Mouse (Mus musculus) hindbrain, embryonic 11.5 days (tissue): ENCODE data around the gene Aff3. TPM values are rescaled to one million over a fixed set of nuclear protein-coding genes. Genes with fewer than 3 reads are reported as not detected.

ENCODE experiments used
- ATAC-seq: fragments of 200-750 bp; cut with Nextera tagmentation; 2 replicates; pipeline ENCODE4 v1.8.0; 2017; ENCODE audit warnings: mild to moderate bottlenecking, moderate TSS enrichment, moderate library complexity; ENCODE audit not compliant: low FRiP score
- DNase-seq: peaks from one replicate; pipeline ENCODE4 v3.0.0-alpha.2; 2015; ENCODE audit warnings: low spot score
- H3K27ac ChIP-seq: fragments of 300-500 bp; sonication (generic); 2 replicates; pipeline ENCODE4 v1.5.1; 2014; ENCODE audit warnings: mild to moderate bottlenecking, low read depth, low read length
- H3K27me3 ChIP-seq: fragments of 300-500 bp; sonication (generic); 2 replicates; pipeline ENCODE4 v1.6.1; 2014; ENCODE audit warnings: mild to moderate bottlenecking, low read length, moderate library complexity, mixed read lengths; ENCODE audit not compliant: control insufficient read depth, insufficient read depth
- H3K36me3 ChIP-seq: fragments of 300-500 bp; sonication (generic); 2 replicates; pipeline ENCODE4 v1.6.1; 2014; ENCODE audit warnings: mild to moderate bottlenecking, low read length, moderate library complexity, mixed read lengths; ENCODE audit not compliant: control insufficient read depth, insufficient read depth
- H3K4me1 ChIP-seq: fragments of 300-500 bp; sonication (generic); replicated peaks from 2 replicates; pipeline ENCODE4 v1.6.1; 2014; ENCODE audit warnings: low read length, mixed read lengths; ENCODE audit not compliant: control insufficient read depth, insufficient read depth
- H3K4me2 ChIP-seq: fragments of 300-500 bp; sonication (generic); replicated peaks from 2 replicates; pipeline ENCODE4 v1.6.1; 2014; ENCODE audit warnings: mild to moderate bottlenecking, low read depth, low read length
- H3K4me3 ChIP-seq: fragments of 300-500 bp; sonication (generic); 2 replicates; pipeline ENCODE4 v1.5.1; 2014; ENCODE audit warnings: low read depth, low read length
- H3K9ac ChIP-seq: fragments of 300-500 bp; sonication (generic); 2 replicates; pipeline ENCODE4 v1.6.1; 2014; ENCODE audit warnings: low read depth, low read length
- H3K9me3 ChIP-seq: fragments of 300-500 bp; sonication (generic); 2 replicates; pipeline ENCODE4 v1.6.1; 2016; ENCODE audit warnings: low read length; ENCODE audit not compliant: control insufficient read depth
- WGBS: fragments of 180-500 bp; shearing (Covaris S2); extraction: QIAGEN DNeasy Blood & Tissue Kit; methylation state at CpG from one replicate; pipeline ENCODE4 v1.1.7; 2014; 5-methylcytosine and 5-hydroxymethylcytosine counted together
- polyA plus RNA-seq: library from polyadenylated mRNA; unstranded; fragments of >200 nt; fragmentation: Nextera tagmentation; extraction: Ambion mirVana; gene quantifications from 2 replicates; pipeline ENCODE4 v1.2.1, GENCODE M21; 2014

Gene Aff3
- polyA plus RNA-seq, 1 experiment from 2014 or later: 19.7 TPM

DNA sequence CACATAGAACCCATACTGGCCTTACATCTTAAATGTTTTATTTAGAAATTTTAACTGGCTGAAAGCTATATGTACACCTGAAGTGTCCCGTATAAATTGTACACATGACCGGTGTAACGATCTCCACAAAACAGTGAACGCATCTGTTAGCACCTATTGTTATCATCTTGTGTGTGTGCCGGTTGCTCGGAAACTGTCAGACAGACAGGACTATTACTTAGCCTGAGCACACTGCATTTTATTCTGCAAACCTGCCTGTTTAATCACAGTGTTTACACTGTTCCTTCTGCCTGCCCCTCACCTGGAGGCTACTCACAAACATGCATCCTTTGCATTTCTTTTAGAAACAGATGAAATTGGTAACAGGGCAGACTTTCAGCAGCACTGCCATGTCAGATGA lies 241.8 kb downstream of the Aff3 start:
- WGBS: 95% methylated on average over 6 of the region's 6 CpGs
- no peak for DNase-seq

DNA sequence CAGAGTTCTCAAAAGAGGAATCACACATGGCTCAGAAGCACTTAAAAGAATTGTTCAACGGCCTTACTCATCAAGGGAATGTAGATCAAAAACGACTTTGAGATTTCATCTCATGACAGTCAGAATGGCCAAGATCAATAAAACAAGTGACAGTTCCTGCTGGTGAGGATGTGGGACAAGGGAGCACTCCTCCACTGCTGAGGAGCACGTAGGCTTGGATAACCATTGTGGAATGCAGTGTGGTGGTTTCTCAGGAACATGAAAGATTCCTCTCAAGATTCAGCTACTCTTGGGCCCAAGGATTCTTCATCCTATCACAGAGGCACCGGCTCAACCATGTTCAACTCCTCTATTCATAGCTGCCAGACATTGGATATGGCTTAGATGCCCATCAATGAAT lies 245.4 kb downstream of the Aff3 start:
- Histone ChIP-seq H3K4me1 (no peaks in the 10 kb centered on the region; the same call in 1 of the 2 replicates), H3K4me2 (no peak overlapping the region)
- DNase-seq: no peak

More for the DNA sequence above, 241.8 kb downstream of the Aff3 start:
- H3K4me2 ChIP-seq: no peak overlapping the region
- ATAC-seq: no peak
- no peak overlapping the region for H3K9ac ChIP-seq
- H3K4me3 ChIP-seq: no peak overlapping the region
- H3K27ac ChIP-seq: no peak overlapping the region
- H3K36me3 ChIP-seq: no peaks in the 10 kb centered on the region
- no peaks in the 10 kb centered on the region for H3K4me1 ChIP-seq
- H3K9me3 ChIP-seq: no peaks in the 10 kb centered on the region
- no peaks in the 10 kb centered on the region for H3K27me3 ChIP-seq

DNA sequence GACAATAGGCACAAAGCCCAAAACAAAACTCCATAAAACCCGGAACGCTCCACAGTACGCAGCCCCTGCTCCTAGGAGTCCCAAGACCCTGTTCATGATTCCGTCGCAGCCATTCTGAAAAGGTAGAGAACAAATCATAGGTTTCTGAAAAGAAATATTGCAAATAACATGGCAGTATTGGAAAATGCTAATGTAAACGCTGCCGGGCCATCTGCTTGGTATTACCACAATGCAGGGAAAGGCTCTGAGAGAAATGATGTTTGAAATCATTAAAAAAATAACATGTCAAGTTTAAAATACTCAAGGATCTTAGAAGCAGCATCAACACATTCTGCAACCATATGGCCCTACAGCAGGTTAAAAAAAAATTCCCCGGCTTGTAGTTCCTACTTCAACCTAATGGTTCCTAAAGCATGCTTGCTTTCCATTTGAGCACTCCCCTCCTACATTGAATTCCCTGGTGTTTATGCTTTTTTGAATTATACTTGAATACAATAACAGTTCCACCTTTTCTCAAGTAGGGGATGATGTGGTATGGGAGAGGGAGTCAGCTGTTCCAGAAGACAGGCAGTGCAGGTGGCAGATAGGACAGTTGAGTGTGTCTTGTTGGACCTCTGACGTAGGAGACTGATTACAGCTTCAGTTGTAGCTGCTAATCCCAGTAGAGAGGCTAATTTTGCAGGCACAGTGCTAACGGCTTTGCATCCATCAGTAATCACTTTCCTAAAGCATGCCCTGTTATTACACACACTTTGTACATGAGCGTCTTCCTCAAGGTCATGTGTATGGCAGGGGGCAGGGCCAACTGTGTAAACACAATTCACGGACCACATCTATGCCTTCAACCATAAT lies 246.3 kb downstream of the Aff3 start:
- no peaks in the 10 kb centered on the region for H3K9me3 ChIP-seq
- no peaks in the 10 kb centered on the region; the same call in 1 of the 2 replicates for H3K4me1 ChIP-seq
- DNase-seq: no peak
- H3K4me2 ChIP-seq: no peak overlapping the region
- WGBS: 68% methylated on average over 12 of the region's 12 CpGs
- no peak overlapping the region for H3K4me3 ChIP-seq
- H3K36me3 ChIP-seq: no peaks in the 10 kb centered on the region
- no peak for ATAC-seq
- H3K27me3 ChIP-seq: no peaks in the 10 kb centered on the region
- H3K27ac ChIP-seq: peak overlapping the region; percentile 53
- H3K9ac ChIP-seq: no peak overlapping the region

More for the DNA sequence above, 245.4 kb downstream of the Aff3 start:
- Histone ChIP-seq H3K27me3 (no peaks in the 10 kb centered on the region), H3K9me3 (no peaks in the 10 kb centered on the region), H3K27ac (no peak overlapping the region), H3K4me3 (no peak overlapping the region), H3K9ac (no peak overlapping the region), H3K36me3 (no peaks in the 10 kb centered on the region)
- 86% methylated on average over 4 of the region's 4 CpGs for WGBS
- ATAC-seq: no peak

DNA sequence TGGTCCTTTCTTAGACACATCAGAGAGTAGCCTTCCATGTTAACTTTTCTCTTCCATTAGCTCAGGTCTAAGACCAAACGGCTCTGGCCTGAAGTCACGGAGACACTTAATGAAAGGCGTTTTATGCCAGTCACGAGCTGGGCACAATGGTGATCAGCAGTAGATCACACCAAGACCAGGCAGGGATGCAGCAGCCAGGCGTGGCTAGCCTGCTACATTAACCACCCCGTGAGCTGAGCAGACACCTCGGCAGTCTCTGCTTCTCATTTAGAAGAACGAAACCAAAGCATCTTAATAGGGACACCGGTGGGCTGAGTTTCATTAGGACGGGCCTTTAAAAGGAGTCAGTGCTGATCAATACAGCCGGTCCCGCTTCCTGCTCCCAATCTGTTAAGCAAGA lies 247.6 kb downstream of the Aff3 start:
- H3K4me3 ChIP-seq: no peak overlapping the region
- DNase-seq (no peak), ATAC-seq (no peak)
- no peak overlapping the region for H3K9ac ChIP-seq
- H3K4me2 ChIP-seq: no peak overlapping the region
- H3K4me1 ChIP-seq: no peaks in the 10 kb centered on the region; the same call in 1 of the 2 replicates
- no peaks in the 10 kb centered on the region for H3K27me3 ChIP-seq
- H3K36me3 ChIP-seq: no peaks in the 10 kb centered on the region
- no peaks in the 10 kb centered on the region for H3K9me3 ChIP-seq
- 66% methylated on average over 12 of the region's 12 CpGs for WGBS
- 0 out of 2 replicates have a peak overlapping the region, but pooled peaks have one; percentile 38 for H3K27ac ChIP-seq

DNA sequence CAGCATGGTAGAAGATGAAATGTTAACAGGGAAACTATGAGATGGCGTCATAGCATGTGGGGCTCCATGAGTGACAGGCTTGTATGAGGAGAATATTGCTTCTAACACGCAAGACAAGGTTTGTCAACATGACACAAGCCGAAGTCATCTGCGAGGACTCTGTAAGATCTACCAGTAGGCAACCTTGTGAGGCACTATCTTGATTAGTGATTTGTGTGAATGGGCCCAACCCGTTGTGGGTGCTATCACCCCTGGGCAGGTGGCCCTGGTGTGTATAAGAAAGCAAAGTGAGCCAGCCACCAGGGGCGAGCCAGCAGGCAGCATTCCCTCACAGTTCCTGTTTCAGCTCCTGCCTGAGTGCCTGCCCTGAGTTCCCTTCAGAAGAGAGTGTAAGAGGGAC lies 249.2 kb downstream of the Aff3 start:
- no peak for ATAC-seq
- 91% methylated on average over 6 of the region's 6 CpGs for WGBS
- Histone ChIP-seq H3K27me3 (no peaks in the 10 kb centered on the region), H3K9me3 (no peaks in the 10 kb centered on the region), H3K36me3 (no peaks in the 10 kb centered on the region), H3K4me1 (no peaks in the 10 kb centered on the region; the same call in 1 of the 2 replicates), H3K27ac (no peak overlapping the region), H3K4me2 (no peak overlapping the region), H3K4me3 (no peak overlapping the region), H3K9ac (no peak overlapping the region)
- no peak for DNase-seq

DNA sequence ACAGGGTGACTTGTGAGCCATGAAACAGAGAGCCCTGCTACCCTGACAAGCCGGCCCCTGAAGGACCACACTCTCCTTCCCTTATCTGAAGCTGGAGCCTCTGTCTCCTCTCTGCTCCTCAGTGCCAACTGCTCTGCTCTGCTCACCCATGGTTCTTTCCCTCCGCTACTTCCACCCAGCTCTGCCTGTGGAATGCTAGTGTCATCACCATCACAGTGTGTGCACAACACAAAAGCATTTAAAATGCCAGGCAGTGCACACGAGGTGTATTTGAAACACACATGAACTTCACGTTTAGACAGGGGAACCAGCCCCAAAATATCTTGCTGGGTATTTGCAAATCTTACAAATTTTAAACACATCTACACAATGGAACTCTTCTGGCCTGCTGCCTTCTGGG lies 253.6 kb downstream of the Aff3 start:
- Histone ChIP-seq H3K9ac (no peak overlapping the region), H3K4me3 (no peak overlapping the region), H3K4me1 (no peaks in the 10 kb centered on the region; the same call in 1 of the 2 replicates), H3K27ac (no peak overlapping the region), H3K4me2 (no peak overlapping the region), H3K27me3 (no peaks in the 10 kb centered on the region), H3K9me3 (no peaks in the 10 kb centered on the region), H3K36me3 (no peaks in the 10 kb centered on the region)
- 68% methylated on average over 4 of the region's 4 CpGs for WGBS
- ATAC-seq (no peak), DNase-seq (no peak)

DNA sequence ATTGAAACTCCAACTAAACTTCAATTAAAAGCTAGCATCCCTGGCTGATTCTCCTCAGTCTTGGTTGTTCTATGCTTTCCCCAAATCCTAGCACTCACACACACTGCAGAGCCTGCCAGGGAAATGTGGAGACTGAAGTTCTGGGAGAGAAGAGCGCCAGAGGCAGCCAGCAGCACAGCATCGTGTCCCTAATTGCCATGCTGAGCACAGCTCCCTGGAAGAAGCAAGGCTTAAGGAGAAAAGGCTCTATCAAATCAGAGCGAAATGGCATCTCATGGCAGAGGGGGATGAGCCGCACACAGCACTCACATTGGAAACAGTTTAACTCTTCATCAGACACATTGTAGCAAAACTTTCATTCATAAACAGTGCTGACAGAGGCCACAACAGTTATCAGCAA lies 254.3 kb downstream of the Aff3 start:
- H3K36me3 ChIP-seq: no peaks in the 10 kb centered on the region
- H3K4me2 ChIP-seq: no peak overlapping the region
- no peaks in the 10 kb centered on the region for H3K27me3 ChIP-seq
- no peak for DNase-seq
- 32% methylated on average over 4 of the region's 4 CpGs for WGBS
- H3K4me1 ChIP-seq: no peaks in the 10 kb centered on the region; the same call in 1 of the 2 replicates
- no peak overlapping the region for H3K4me3 ChIP-seq
- H3K9ac ChIP-seq: no peak overlapping the region
- H3K9me3 ChIP-seq: no peaks in the 10 kb centered on the region
- 0 out of 2 replicates have a peak, but pooled peaks have one; percentile 25 for ATAC-seq
- no peak overlapping the region for H3K27ac ChIP-seq

DNA sequence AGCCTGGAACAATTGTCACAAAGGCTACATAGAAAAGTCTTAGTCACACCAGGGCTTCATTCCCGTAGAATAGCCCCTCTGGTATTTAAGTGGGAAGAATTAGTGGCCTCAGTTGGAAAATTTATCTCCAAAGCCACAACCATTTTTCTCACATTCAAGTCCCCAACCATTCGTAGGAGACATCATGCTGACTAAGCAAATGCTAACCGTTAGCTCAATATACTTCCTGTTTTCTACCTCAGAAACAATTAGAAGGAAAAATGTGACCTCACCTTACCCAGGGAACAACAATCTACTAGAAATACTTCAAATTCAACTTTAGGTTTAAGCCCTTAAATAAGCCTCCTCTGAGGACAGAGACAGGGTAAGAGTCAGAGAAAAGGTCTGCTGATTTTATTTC lies 256.5 kb downstream of the Aff3 start:
- DNase-seq: no peak
- 79% methylated on average over 3 of the region's 3 CpGs for WGBS
- no peak overlapping the region for H3K4me3 ChIP-seq
- no peak for ATAC-seq
- no peak overlapping the region for H3K4me2 ChIP-seq
- H3K36me3 ChIP-seq: no peaks in the 10 kb centered on the region
- no peaks in the 10 kb centered on the region for H3K27me3 ChIP-seq
- no peak overlapping the region for H3K9ac ChIP-seq
- H3K27ac ChIP-seq: no peak overlapping the region
- H3K9me3 ChIP-seq: no peaks in the 10 kb centered on the region
- H3K4me1 ChIP-seq: no peaks in the 10 kb centered on the region; the same call in 1 of the 2 replicates

DNA sequence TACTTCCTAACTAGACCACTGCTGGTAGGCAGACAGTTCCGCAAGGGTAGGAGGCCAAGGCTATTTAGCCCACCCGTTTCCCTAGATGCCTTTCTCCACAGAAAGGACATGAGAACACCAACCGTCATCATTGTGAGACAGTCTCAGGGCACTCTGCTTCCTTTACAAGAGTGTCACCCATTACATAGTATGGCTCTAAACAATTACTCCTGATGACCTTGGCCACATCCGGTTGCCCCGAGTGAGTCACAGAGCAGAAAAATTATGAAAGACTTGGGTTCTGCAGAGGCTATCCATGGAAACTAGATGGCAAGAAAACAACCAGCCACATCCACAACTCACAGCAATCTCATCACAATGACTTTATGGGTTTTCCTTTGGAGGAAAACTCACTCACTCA lies 261.0 kb downstream of the Aff3 start:
- Histone ChIP-seq H3K27ac (no peak overlapping the region), H3K4me1 (peaks cover 5% of the 10 kb centered on the region; the same call in 1 of the 2 replicates), H3K9me3 (no peaks in the 10 kb centered on the region), H3K36me3 (no peaks in the 10 kb centered on the region), H3K4me3 (no peak overlapping the region), H3K9ac (no peak overlapping the region), H3K27me3 (no peaks in the 10 kb centered on the region), H3K4me2 (no peak overlapping the region)
- ATAC-seq (no peak), DNase-seq (no peak)
- 84% methylated on average over 5 of the region's 5 CpGs for WGBS
